ENCODE assay signal across 8 mouse cellular contexts in the genomic region with DNA sequence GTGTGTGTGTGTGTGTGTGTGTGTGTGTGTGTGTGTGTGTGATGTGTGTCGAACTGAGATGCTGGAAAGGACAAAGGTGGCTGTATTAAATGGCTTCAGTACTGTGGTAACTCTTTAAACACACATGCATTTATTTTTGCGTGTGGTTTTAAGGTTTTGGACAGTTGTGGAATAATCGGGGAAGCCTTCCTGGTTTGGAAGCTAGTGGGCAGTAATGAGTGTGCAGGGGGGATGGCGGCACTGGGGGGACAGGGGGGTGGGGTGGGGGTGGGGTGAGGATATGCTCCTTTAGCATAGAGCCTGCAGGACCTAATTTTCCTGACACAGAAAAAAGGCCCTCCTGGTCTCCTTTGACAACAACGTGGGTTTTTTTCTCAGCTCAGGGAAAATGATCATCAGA. TPM values are rescaled to one million over a fixed set of nuclear protein-coding genes. Genes with fewer than 3 reads are reported as not detected.
DNase-seq lines count a peak whose midpoint lies in the region; ATAC-seq lines count a peak whose summit lies in the region.

No protein-coding gene starts in this region.

- peak overlapping the region; percentile 97 for H3K4me2 ChIP-seq in embryonic facial prominence, embryonic 13.5 days
- H3K4me2 ChIP-seq in intestine, embryonic 14.5 days (ENCODE audit: low read length): peak overlapping the region; percentile 93
- peak overlapping the region; percentile 98 for H3K4me2 ChIP-seq in neural tube, embryonic 12.5 days (replicated peaks)

- H3K4me1 ChIP-seq in embryonic facial prominence, embryonic 13.5 days: peaks cover 52% of the 10 kb centered on the region
- peaks cover 40% of the 10 kb centered on the region for H3K4me1 ChIP-seq in intestine, embryonic 14.5 days (replicated peaks; ENCODE audit: control insufficient read depth, insufficient read depth, low read length)
- H3K4me1 ChIP-seq in neural tube, embryonic 12.5 days: peaks cover 23% of the 10 kb centered on the region

- peak overlapping the region; percentile 87 for H3K9ac ChIP-seq in embryonic facial prominence, embryonic 13.5 days
- no peak overlapping the region for H3K9ac ChIP-seq in intestine, embryonic 14.5 days (ENCODE audit: low read length)
- H3K9ac ChIP-seq in neural tube, embryonic 12.5 days: peak overlapping the region; percentile 90

- no peaks in the 10 kb centered on the region for H3K36me3 ChIP-seq in embryonic facial prominence, embryonic 13.5 days
- H3K36me3 ChIP-seq in intestine, embryonic 14.5 days (ENCODE audit: control insufficient read depth, insufficient read depth, low read length): no peaks in the 10 kb centered on the region
- H3K36me3 ChIP-seq in neural tube, embryonic 12.5 days: no peaks in the 10 kb centered on the region

- H3K27me3 ChIP-seq in embryonic facial prominence, embryonic 13.5 days: peaks cover 13% of the 10 kb centered on the region
- no peaks in the 10 kb centered on the region for H3K27me3 ChIP-seq in intestine, embryonic 14.5 days (replicated peaks; ENCODE audit: control insufficient read depth, insufficient read depth, low read length)
- H3K27me3 ChIP-seq in neural tube, embryonic 12.5 days (replicated peaks): 0 out of 2 replicates have a peak, but pooled peaks cover 2% of the 10 kb centered on the region

- H3K4me3 ChIP-seq in embryonic facial prominence, embryonic 13.5 days: peak overlapping the region; percentile 81
- peak overlapping the region; percentile 71 for H3K4me3 ChIP-seq in intestine, embryonic 14.5 days (ENCODE audit: low read depth, low read length)
- H3K4me3 ChIP-seq in neural tube, embryonic 12.5 days: peak overlapping the region; percentile 94

- WGBS in embryonic facial prominence, embryonic 13.5 days: 4% methylated on average over 5 of the region's 5 CpGs
- 9% methylated on average over 5 of the region's 5 CpGs for WGBS in intestine, embryonic 14.5 days
- WGBS in neural tube, embryonic 12.5 days: 9% methylated on average over 5 of the region's 5 CpGs

- DNase-seq in kidney, postnatal 14 days: peak; percentile 8
- no peak for DNase-seq in kidney, postnatal 10 days
- no peak for DNase-seq in intestine, embryonic 14.5 days (ENCODE audit: low spot score)
- DNase-seq in Muller cell, postnatal 12 days (ENCODE audit: inconsistent ontology term): no peak
- no peak for DNase-seq in embryo, embryonic 10 days (ENCODE audit: low spot score)
- DNase-seq in ovary, postnatal 36 days (ENCODE audit: low spot score): no peak

- no peaks in the 10 kb centered on the region for H3K9me3 ChIP-seq in embryonic facial prominence, embryonic 13.5 days
- no peaks in the 10 kb centered on the region for H3K9me3 ChIP-seq in intestine, embryonic 14.5 days (ENCODE audit: control insufficient read depth, low read length)
- no peaks in the 10 kb centered on the region for H3K9me3 ChIP-seq in neural tube, embryonic 12.5 days

- no peak for ATAC-seq in embryonic facial prominence, embryonic 13.5 days (ENCODE audit: insufficient number of reproducible peaks, insufficient read depth, low FRiP score, low TSS enrichment, low read depth)
- ATAC-seq in intestine, embryonic 14.5 days (replicated peaks; ENCODE audit: low FRiP score, low TSS enrichment, low read depth): no peak
- no peak for ATAC-seq in neural tube, embryonic 12.5 days (ENCODE audit: low FRiP score, low read depth)

- H3K27ac ChIP-seq in embryonic facial prominence, embryonic 13.5 days: no peak overlapping the region
- no peak overlapping the region for H3K27ac ChIP-seq in intestine, embryonic 14.5 days (ENCODE audit: low read depth)
- H3K27ac ChIP-seq in neural tube, embryonic 12.5 days: no peak overlapping the region

RNA-seq across cellular contexts. Expression of gene Crim1, which starts 2.2 kb away (rescaled TPM):
- 6.5 and 7.7 TPM in 2 replicates for polyA plus RNA-seq in embryonic facial prominence, embryonic 13.5 days (2015; fragmentation: Nextera tagmentation; extraction: Ambion mirVana)
- 6.1 and 6.9 TPM in 2 replicates for polyA plus RNA-seq in intestine, embryonic 14.5 days (2014; fragmentation: Nextera tagmentation; extraction: Ambion mirVana)
- 10.8 and 11.8 TPM in 2 replicates for polyA plus RNA-seq in neural tube, embryonic 12.5 days (2016; fragmentation: Nextera tagmentation; extraction: Ambion mirVana)
